Comparison of ENCODE assay signal across 32 mouse cellular contexts in genomic region chr10:26243203-26243602, GRCm38 (mm10). TPM values are rescaled to one million over a fixed set of nuclear protein-coding genes. Genes with fewer than 3 reads are reported as not detected.
"Had no signal": no experiment of that assay in that cellular context is flagged by ENCODE, and none has a peak within 500 bp of the region (broad histone marks: within the 10 kb centered on the region; RNA-seq: fewer than 3 reads in every experiment).

No protein-coding gene starts in this region.

- H3K4me3 ChIP-seq: gastrocnemius, adult 2 months; heart, embryonic 10.5 days; heart, embryonic 12.5 days; hindbrain, embryonic 10.5 days; hindbrain, embryonic 12.5 days; intestine, embryonic 15.5 days; layer of hippocampus, adult 2 months; limb, embryonic 10.5 days; limb, embryonic 12.5 days had no signal

- DNase-seq: gastrocnemius, adult 2 months; gastrocnemius, postnatal 10 days; gastrocnemius, postnatal 25 days; heart, adult 18-20 months; heart, postnatal 10 days; heart, postnatal 4 days; kidney, adult 18-20 months; kidney, adult 8-10 months; kidney, postnatal 10 days; kidney, postnatal 25 days; kidney, postnatal 4 days; liver had no signal

- H3K27me3 ChIP-seq: heart, embryonic 12.5 days; hindbrain, embryonic 12.5 days; intestine, embryonic 15.5 days; limb, embryonic 12.5 days had no signal

- H3K4me2 ChIP-seq: heart, embryonic 12.5 days; hindbrain, embryonic 12.5 days; hindbrain, embryonic 14.5 days; intestine, embryonic 15.5 days; limb, embryonic 12.5 days; liver, embryonic 11.5 days had no signal

- H3K9ac ChIP-seq: heart, embryonic 12.5 days; hindbrain, embryonic 12.5 days; hindbrain, embryonic 14.5 days; intestine, embryonic 15.5 days; limb, embryonic 12.5 days had no signal

- H3K27ac ChIP-seq: gastrocnemius, adult 2 months; heart, embryonic 10.5 days; hindbrain, embryonic 10.5 days; hindbrain, embryonic 12.5 days; hindbrain, embryonic 14.5 days; intestine, embryonic 15.5 days; layer of hippocampus, adult 2 months; limb, embryonic 10.5 days; limb, embryonic 12.5 days had no signal

- H3K9me3 ChIP-seq: heart, embryonic 10.5 days; heart, embryonic 12.5 days; hindbrain, embryonic 10.5 days; hindbrain, embryonic 12.5 days; intestine, embryonic 15.5 days; limb, embryonic 10.5 days; limb, embryonic 12.5 days had no signal

- H3K36me3 ChIP-seq: heart, embryonic 10.5 days; heart, embryonic 12.5 days; hindbrain, embryonic 10.5 days; hindbrain, embryonic 12.5 days; intestine, embryonic 15.5 days; limb, embryonic 10.5 days; limb, embryonic 12.5 days had no signal

- ATAC-seq: hindbrain, embryonic 16.5 days; inflammation-experienced regulatory T-cells, adult 6 months; intestine, embryonic 15.5 days had no signal

- H3K4me1 ChIP-seq: heart, embryonic 10.5 days; heart, embryonic 12.5 days; hindbrain, embryonic 10.5 days; hindbrain, embryonic 12.5 days; intestine, embryonic 15.5 days; limb, embryonic 12.5 days had no signal

RNA-seq across cellular contexts. Expression of gene Samd3, which starts 13.7 kb away (rescaled TPM):
- total RNA-seq: gastrocnemius, adult 2 months; gastrocnemius, postnatal 10 days; gastrocnemius, postnatal 25 days; gastrocnemius, postnatal 4 days; granulocyte monocyte progenitor cell, adult 5-6 weeks; heart, adult 18-20 months; heart, adult 8-10 months; heart, postnatal 10 days; heart, postnatal 25 days; heart, postnatal 4 days; layer of hippocampus, adult 2 months; layer of hippocampus, postnatal 25 days had no signal
- polyA plus RNA-seq: heart, embryonic 12.5 days; heart, embryonic 14.5 days; kidney, embryonic 14.5 days; kidney, embryonic 16.5 days; limb, embryonic 12.5 days; liver, embryonic 11.5 days had no signal
